Mouse (Mus musculus): ENCODE results near the gene Cenpm. TPM values are rescaled to one million over a fixed set of nuclear protein-coding genes. Genes with fewer than 3 reads are reported as not detected.

Gene Cenpm
- polyA plus RNA-seq, 1 experiment: 43.2 TPM

DNA sequence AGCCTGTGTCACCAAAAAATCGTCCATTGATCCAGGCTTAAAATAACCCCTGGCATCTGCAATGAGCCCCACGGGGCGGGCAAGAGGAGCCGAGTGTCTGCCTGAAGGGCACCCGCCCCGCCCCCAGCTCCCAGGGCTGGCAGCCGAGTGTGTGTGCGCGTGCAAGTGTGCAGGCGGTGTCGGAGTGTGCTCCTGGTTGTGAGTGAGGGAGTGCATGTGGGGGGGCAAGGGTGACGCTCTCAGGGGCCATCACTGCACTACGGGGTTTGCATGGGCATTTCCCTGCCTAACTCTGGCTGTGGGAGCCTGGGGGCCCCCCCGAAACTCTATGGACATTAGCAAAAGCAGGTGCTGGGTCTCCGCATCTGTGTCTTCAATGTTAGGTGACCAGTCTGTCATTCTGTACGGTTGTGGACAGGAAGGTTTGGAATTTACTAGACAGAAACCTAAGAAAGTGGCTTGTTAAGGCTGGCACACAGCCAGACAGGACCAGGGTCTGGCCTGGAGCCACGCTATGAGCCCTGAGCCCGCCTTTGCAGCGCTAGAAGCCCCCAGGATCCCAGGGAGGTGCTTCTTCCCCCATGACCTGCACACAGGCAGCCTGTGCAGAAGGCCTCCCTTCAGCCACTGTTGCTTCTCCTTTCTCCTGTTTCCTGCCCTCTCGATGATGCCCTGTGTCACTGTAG is 28.3 kb downstream of the Cenpm start:
- no peaks in the 10 kb centered on the region for H3K36me3 ChIP-seq (ENCODE audit: control insufficient read depth, insufficient read depth, low read length, poor library complexity, severe bottlenecking)
- H3K4me1 ChIP-seq (ENCODE audit: control insufficient read depth, insufficient read depth, low read length): peaks cover 18% of the 10 kb centered on the region
- no peak overlapping the region for H3K9ac ChIP-seq (ENCODE audit: low read depth, poor library complexity, severe bottlenecking)
- H3K27me3 ChIP-seq (ENCODE audit: control insufficient read depth, insufficient read depth, low read length, poor library complexity, severe bottlenecking): peaks cover 1% of the 10 kb centered on the region; the same call in 1 of the 2 replicates
- no peak overlapping the region; the same call in 1 of the 2 replicates for H3K4me3 ChIP-seq (ENCODE audit: low read depth, low read length)
- no peaks in the 10 kb centered on the region for H3K9me3 ChIP-seq (replicated peaks; ENCODE audit: control insufficient read depth, insufficient read depth, low read length, poor library complexity, severe bottlenecking)
- TF ChIP-seq POLR2A (IDR thresholded peaks at IDR 0.05; ENCODE audit: insufficient read depth, low read length): no peak
- no peak for TF ChIP-seq EP300 (IDR thresholded peaks at IDR 0.05; ENCODE audit: insufficient read depth, low read depth, low read length)
- TF ChIP-seq CTCF (IDR thresholded peaks at IDR 0.05; ENCODE audit: low read depth, low read length): no peak
- peak overlapping the region; percentile 9; the same call in 1 of the 2 replicates for H3K27ac ChIP-seq (ENCODE audit: insufficient read depth, low read length)

- no peaks in the 10 kb centered on the region for H3K9me3 ChIP-seq (replicated peaks; ENCODE audit: control insufficient read depth, insufficient read depth, low read length, poor library complexity, severe bottlenecking)
- no peak for TF ChIP-seq POLR2A (IDR thresholded peaks at IDR 0.05; ENCODE audit: insufficient read depth, low read length)
- no peak for TF ChIP-seq CTCF (IDR thresholded peaks at IDR 0.05; ENCODE audit: low read depth, low read length)
- H3K4me1 ChIP-seq (ENCODE audit: control insufficient read depth, insufficient read depth, low read length): peaks cover 14% of the 10 kb centered on the region
- no peaks in the 10 kb centered on the region for H3K36me3 ChIP-seq (ENCODE audit: control insufficient read depth, insufficient read depth, low read length, poor library complexity, severe bottlenecking)
- H3K9ac ChIP-seq (ENCODE audit: low read depth, poor library complexity, severe bottlenecking): no peak overlapping the region
- H3K4me3 ChIP-seq (ENCODE audit: low read depth, low read length): no peak overlapping the region
- H3K27me3 ChIP-seq (ENCODE audit: control insufficient read depth, insufficient read depth, low read length, poor library complexity, severe bottlenecking): peaks cover 1% of the 10 kb centered on the region; the same call in 1 of the 2 replicates
- H3K27ac ChIP-seq (ENCODE audit: insufficient read depth, low read length): no peak overlapping the region
These were observed 29.1 kb downstream of the Cenpm start for GRCm38 (mm10) chr15:82215332-82216046.

DNA sequence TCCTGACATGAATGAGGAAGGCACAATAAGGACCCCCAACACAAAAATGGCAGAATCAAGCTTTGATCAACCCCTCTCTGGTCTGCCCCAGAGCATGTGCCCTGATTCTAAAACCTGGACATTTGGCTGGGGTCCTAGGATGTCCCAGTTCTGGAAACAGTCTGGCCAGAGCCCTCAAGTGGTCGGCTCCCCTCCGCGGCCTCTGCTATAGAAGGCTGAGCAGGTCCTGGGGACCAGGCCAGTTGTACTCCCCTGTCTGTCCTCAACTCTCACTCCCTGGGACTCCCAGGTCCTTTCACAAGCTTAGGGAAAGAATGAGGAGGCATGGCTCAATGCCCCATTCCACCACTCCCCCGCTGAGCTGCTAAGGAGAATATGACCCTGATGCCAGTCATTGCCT is 31.3 kb downstream of the Cenpm start:
- Histone ChIP-seq H3K9ac (ENCODE audit: low read depth, poor library complexity, severe bottlenecking) (0 out of 2 replicates have a peak overlapping the region, but pooled peaks have one; percentile 88), H3K4me1 (ENCODE audit: control insufficient read depth, insufficient read depth, low read length) (peaks cover 8% of the 10 kb centered on the region), H3K36me3 (ENCODE audit: control insufficient read depth, insufficient read depth, low read length, poor library complexity, severe bottlenecking) (no peaks in the 10 kb centered on the region), H3K9me3 (replicated peaks; ENCODE audit: control insufficient read depth, insufficient read depth, low read length, poor library complexity, severe bottlenecking) (no peaks in the 10 kb centered on the region), H3K27me3 (ENCODE audit: control insufficient read depth, insufficient read depth, low read length, poor library complexity, severe bottlenecking) (peaks cover 1% of the 10 kb centered on the region; the same call in 1 of the 2 replicates), H3K27ac (ENCODE audit: insufficient read depth, low read length) (no peak overlapping the region), H3K4me3 (ENCODE audit: low read depth, low read length) (peak overlapping the region; percentile 39; the same call in 1 of the 2 replicates)
- TF ChIP-seq EP300 (IDR thresholded peaks at IDR 0.05; ENCODE audit: insufficient read depth, low read depth, low read length) (no peak), POLR2A (IDR thresholded peaks at IDR 0.05; ENCODE audit: insufficient read depth, low read length) (no peak), CTCF (IDR thresholded peaks at IDR 0.05; ENCODE audit: low read depth, low read length) (no peak)

GRCm38 (mm10) chr15:82212752-82213063 is 31.8 kb downstream of the Cenpm start, which contains the start of gene Shisa8:
TSS of gene Shisa8 (minus strand) at chr15:82212815.
- Histone ChIP-seq H3K27ac (ENCODE audit: insufficient read depth, low read length) (no peak within 1 kb of the TSS), H3K36me3 (ENCODE audit: control insufficient read depth, insufficient read depth, low read length, poor library complexity, severe bottlenecking) (no peaks in the 10 kb centered on the region), H3K4me3 (ENCODE audit: low read depth, low read length) (peak within 1 kb of the TSS; percentile 75), H3K27me3 (ENCODE audit: control insufficient read depth, insufficient read depth, low read length, poor library complexity, severe bottlenecking) (peaks cover 1% of the 10 kb centered on the region; the same call in 1 of the 2 replicates), H3K9ac (ENCODE audit: low read depth, poor library complexity, severe bottlenecking) (peak within 1 kb of the TSS; percentile 88), H3K9me3 (replicated peaks; ENCODE audit: control insufficient read depth, insufficient read depth, low read length, poor library complexity, severe bottlenecking) (no peaks in the 10 kb centered on the region), H3K4me1 (ENCODE audit: control insufficient read depth, insufficient read depth, low read length) (peaks cover 11% of the 10 kb centered on the region)
- TF ChIP-seq EP300 (IDR thresholded peaks at IDR 0.05; ENCODE audit: insufficient read depth, low read depth, low read length): no peak
- TF ChIP-seq CTCF (IDR thresholded peaks at IDR 0.05; ENCODE audit: low read depth, low read length): no peak
- TF ChIP-seq POLR2A (IDR thresholded peaks at IDR 0.05; ENCODE audit: insufficient read depth, low read length): no peak

GRCm38 (mm10) chr15:82211911-82212751 is 32.4 kb downstream of the Cenpm start:
- TF ChIP-seq CTCF (IDR thresholded peaks at IDR 0.05; ENCODE audit: low read depth, low read length) (no peak), POLR2A (IDR thresholded peaks at IDR 0.05; ENCODE audit: insufficient read depth, low read length) (no peak), EP300 (IDR thresholded peaks at IDR 0.05; ENCODE audit: insufficient read depth, low read depth, low read length) (no peak)
- H3K9me3 ChIP-seq (replicated peaks; ENCODE audit: control insufficient read depth, insufficient read depth, low read length, poor library complexity, severe bottlenecking): no peaks in the 10 kb centered on the region
- H3K4me3 ChIP-seq (ENCODE audit: low read depth, low read length): peak overlapping the region; percentile 75
- H3K36me3 ChIP-seq (ENCODE audit: control insufficient read depth, insufficient read depth, low read length, poor library complexity, severe bottlenecking): no peaks in the 10 kb centered on the region
- peaks cover 11% of the 10 kb centered on the region for H3K4me1 ChIP-seq (ENCODE audit: control insufficient read depth, insufficient read depth, low read length)
- peak overlapping the region; percentile 88 for H3K9ac ChIP-seq (ENCODE audit: low read depth, poor library complexity, severe bottlenecking)
- H3K27me3 ChIP-seq (ENCODE audit: control insufficient read depth, insufficient read depth, low read length, poor library complexity, severe bottlenecking): peaks cover 1% of the 10 kb centered on the region; the same call in 1 of the 2 replicates
- H3K27ac ChIP-seq (ENCODE audit: insufficient read depth, low read length): no peak overlapping the region

Measured in ES-Bruce4 (cell line).